Mouse (Mus musculus) Patski (cell line): Measurements from ENCODE around the gene Chrm3. TPM values are rescaled to one million over a fixed set of nuclear protein-coding genes. Genes with fewer than 3 reads are reported as not detected.

Source experiments
- ATAC-seq: fragments of 100-300 bp; one replicate; pipeline ENCODE4 v1.8.0; 2021
- CTCF ChIA-PET: fragments of 350-600 bp; sonication (Branson Sonifier 250); formaldehyde crosslinking; loops from one replicate; lab custom pipeline; 2022; ENCODE audit warnings: inconsistent platforms; lab: Charles Lee
- POLR2A ChIA-PET: fragments of 350-600 bp; sonication (Branson Sonifier 250); formaldehyde crosslinking; loops from one replicate; lab custom pipeline; 2022; ENCODE audit warnings: antibody characterized with exemption, inconsistent platforms; lab: Charles Lee
- DNase-seq: peaks from one replicate; pipeline ENCODE4 v3.0.0-alpha.2; 2011; ENCODE audit warnings: low read depth, low spot score
- H3K27me3 ChIP-seq: fragments of 371-371 bp; one replicate; pipeline ENCODE4 v1.5.1; 2021
- CTCF ChIP-seq: fragments of 100-300 bp; IDR thresholded peaks from one replicate; pipeline ENCODE4 v1.5.1; 2021
- in situ Hi-C: fragments of 300-500 bp; cut with MboI; formaldehyde crosslinking; loops from 3 replicates; pipeline ENCODE4 v1.11.1; 2018; ENCODE audit warnings: low pct_unique_long_range_greater_than_20kb, mixed read lengths
- polyA plus RNA-seq: library from polyadenylated mRNA; unstranded; gene quantifications from one replicate; pipeline ENCODE4 v1.2.3, GENCODE M21; 2021

Chrm3 gene
- polyA plus RNA-seq, 1 experiment from 2014 or later: not detected

- TF ChIP-seq CTCF: no peak
- H3K27me3 ChIP-seq: peaks cover 16% of the 10 kb centered on the region
- in situ Hi-C loops: no loop called here
- CTCF ChIA-PET: interaction anchor here (0.6 kb wide), 1 partner anchor 35 kb away, joined by 3 read pairs; no protein-coding TSS in a partner anchor
- POLR2A ChIA-PET: no interaction called here
- ATAC-seq (no peak), DNase-seq (no peak)
These were observed 316.6 kb downstream of the Chrm3 start for GRCm38 (mm10) chr13:10044084-10044483.

GRCm38 (mm10) chr13:10033570-10034399 is 326.9 kb downstream of the Chrm3 start:
- ChIA-PET POLR2A (no interaction called here), CTCF (interaction anchor here (1.1 to 1.5 kb wide), 2 partner anchors 18 kb away, joined by 3 read pairs; no protein-coding TSS in a partner anchor)
- DNase-seq (no peak), ATAC-seq (no peak)
- in situ Hi-C loops: no loop called here
- peaks cover 17% of the 10 kb centered on the region for H3K27me3 ChIP-seq
- TF ChIP-seq CTCF: no peak

- peaks cover 20% of the 10 kb centered on the region for H3K27me3 ChIP-seq
- ATAC-seq: no peak
- no peak for DNase-seq
- ChIA-PET CTCF (no interaction called here), POLR2A (no interaction called here)
- in situ Hi-C loops: no loop called here
- no peak for TF ChIP-seq CTCF
These were observed 329.1 kb downstream of the Chrm3 start for GRCm38 (mm10) chr13:10031547-10031946.

DNA sequence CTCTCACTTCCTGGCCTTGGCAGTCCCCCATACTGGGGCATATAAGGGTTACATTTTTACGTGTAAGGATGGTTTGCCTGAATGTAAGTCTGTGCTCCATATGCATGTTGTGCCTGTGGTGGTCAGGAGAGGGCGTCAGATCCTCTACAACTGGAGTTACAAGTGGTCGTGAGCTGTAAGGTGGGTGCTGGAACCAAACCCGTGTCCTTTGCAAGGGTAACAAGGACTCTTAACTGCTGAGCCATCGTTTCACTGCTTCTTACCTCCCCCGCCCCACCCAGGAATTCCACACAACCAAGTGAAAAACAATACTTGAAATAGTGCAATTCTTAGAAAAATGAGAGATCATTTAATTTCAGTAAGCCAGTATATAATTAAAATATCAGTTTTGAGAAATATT is 330.7 kb downstream of the Chrm3 start:
- peaks cover 21% of the 10 kb centered on the region for H3K27me3 ChIP-seq
- ChIA-PET CTCF (interaction anchor here (0.6 kb wide), 1 partner anchor 1279 kb away, joined by 3 read pairs; no protein-coding TSS in a partner anchor), POLR2A (no interaction called here)
- ATAC-seq (no peak), DNase-seq (no peak)
- in situ Hi-C loops: no loop called here
- no peak for TF ChIP-seq CTCF

GRCm38 (mm10) chr13:10025134-10025533 is 335.5 kb downstream of the Chrm3 start:
- TF ChIP-seq CTCF: no peak
- DNase-seq (no peak), ATAC-seq (no peak)
- ChIA-PET CTCF (no interaction called here), POLR2A (no interaction called here)
- peaks cover 34% of the 10 kb centered on the region for H3K27me3 ChIP-seq
- in situ Hi-C loops: no loop called here

GRCm38 (mm10) chr13:10023112-10023511 is 337.5 kb downstream of the Chrm3 start:
- ChIA-PET CTCF (no interaction called here), POLR2A (interaction anchor here (0.5 kb wide), 1 partner anchor 217 kb away, joined by 3 read pairs; no protein-coding TSS in a partner anchor)
- DNase-seq (no peak), ATAC-seq (no peak)
- in situ Hi-C loops: no loop called here
- H3K27me3 ChIP-seq: peaks cover 30% of the 10 kb centered on the region
- no peak for TF ChIP-seq CTCF

DNA sequence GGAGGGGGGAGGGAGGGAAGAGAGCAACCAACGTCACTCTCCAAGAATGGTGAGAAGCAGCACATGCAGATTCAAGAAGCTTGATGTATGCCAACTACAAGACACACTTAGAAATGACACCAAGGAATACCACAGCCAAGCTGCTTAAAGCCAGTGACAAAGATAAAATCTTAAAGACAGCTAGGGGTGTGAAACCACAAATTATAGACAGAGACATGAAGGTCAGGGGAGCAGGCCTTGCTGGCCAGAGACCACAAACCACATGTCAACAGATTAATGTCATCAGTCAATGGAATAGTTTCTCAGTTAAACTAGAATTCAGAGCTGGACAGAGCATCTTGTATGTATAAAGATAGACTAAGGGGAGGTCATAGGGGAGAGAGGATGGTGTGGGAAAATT is 341.4 kb downstream of the Chrm3 start:
- TF ChIP-seq CTCF: no peak
- in situ Hi-C loops: no loop called here
- ChIA-PET CTCF (no interaction called here), POLR2A (no interaction called here)
- H3K27me3 ChIP-seq: peaks cover 44% of the 10 kb centered on the region
- ATAC-seq: no peak
- no peak for DNase-seq

DNA sequence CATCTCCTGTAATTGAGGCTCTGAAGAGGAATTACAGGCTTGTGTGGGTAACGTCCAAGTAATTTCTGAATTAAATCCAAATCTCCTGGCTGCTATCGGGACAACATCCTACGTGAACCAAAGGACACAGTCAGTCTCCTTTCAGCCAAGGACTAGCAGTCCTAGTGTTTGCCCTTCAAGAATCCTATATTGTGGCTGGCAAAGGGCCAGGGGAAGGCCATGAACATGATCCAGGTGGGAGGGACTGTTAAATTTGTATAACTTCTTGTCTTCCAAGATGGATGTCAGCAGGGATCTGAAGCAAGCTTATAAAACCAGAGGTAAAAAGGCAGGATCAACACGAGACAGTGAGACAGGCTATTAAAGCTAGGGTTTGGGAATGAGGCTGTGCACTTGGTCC is 357.7 kb downstream of the Chrm3 start:
- peaks cover 38% of the 10 kb centered on the region for H3K27me3 ChIP-seq
- in situ Hi-C loops: no loop called here
- no peak for ATAC-seq
- TF ChIP-seq CTCF: no peak
- ChIA-PET POLR2A (no interaction called here), CTCF (no interaction called here)
- no peak for DNase-seq

GRCm38 (mm10) chr13:9997664-9998328 is 362.9 kb downstream of the Chrm3 start:
- peaks cover 19% of the 10 kb centered on the region for H3K27me3 ChIP-seq
- DNase-seq (no peak), ATAC-seq (no peak)
- POLR2A ChIA-PET: no interaction called here
- no peak for TF ChIP-seq CTCF
- CTCF ChIA-PET: no interaction called here
- in situ Hi-C loops: no loop called here

DNA sequence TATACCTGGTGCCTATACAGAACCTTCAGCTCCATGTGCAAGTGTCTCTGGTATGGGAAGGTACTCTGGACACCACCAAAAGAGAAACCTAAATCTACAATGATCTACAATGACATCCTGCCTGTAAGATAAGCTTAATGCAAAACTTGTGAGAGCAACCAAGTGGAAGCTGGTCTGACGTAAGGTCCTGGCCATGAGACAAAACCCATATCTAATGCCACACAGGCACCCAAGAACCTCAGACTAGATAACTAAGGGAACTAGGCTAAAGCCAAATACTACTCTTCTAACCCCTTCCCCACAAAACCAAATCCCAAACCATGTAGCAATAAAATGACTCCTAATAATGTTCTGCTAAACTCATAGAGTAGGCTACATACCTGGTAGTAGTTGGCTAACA is 364.8 kb downstream of the Chrm3 start:
- ATAC-seq: no peak
- in situ Hi-C loops: no loop called here
- CTCF ChIA-PET: interaction anchor here (2.1 kb wide), 1 partner anchor 15 kb away, joined by 5 read pairs; no protein-coding TSS in a partner anchor

DNA sequence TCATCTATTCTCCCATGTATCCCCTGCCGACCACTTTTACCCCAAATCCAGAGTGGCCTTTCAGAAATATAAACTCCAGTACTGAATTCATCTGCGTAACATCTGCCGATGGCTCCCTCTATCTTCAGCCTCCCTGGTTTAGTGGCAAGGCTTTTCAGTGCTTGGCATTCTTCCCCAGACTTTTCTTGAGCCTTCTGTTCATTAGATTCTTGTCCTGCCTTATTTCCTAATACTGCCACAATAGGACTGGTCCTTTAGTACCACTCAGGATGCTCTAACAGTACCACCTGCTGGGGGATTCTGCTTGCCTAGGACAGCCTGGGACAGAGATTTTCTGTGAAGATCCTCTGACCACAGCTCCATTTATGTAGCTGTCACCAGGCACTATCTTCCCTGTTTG is 367.1 kb downstream of the Chrm3 start:
- POLR2A ChIA-PET: no interaction called here
- no peak for DNase-seq
- TF ChIP-seq CTCF: no peak
- in situ Hi-C loops: no loop called here
- CTCF ChIA-PET: no interaction called here
- peaks cover 11% of the 10 kb centered on the region for H3K27me3 ChIP-seq
- ATAC-seq: no peak

More for the DNA sequence above, 364.8 kb downstream of the Chrm3 start:
- TF ChIP-seq CTCF: no peak
- peaks cover 15% of the 10 kb centered on the region for H3K27me3 ChIP-seq
- POLR2A ChIA-PET: no interaction called here
- DNase-seq: no peak
